Mouse (Mus musculus): ENCODE data around the gene Tfcp2.

Tfcp2 gene

GRCm38 (mm10) chr15:100551326-100552307, at the start of gene Tfcp2:
Gene Tfcp2 (minus strand): TSS chr15:100552008.
- peak; percentile 98 for DNase-seq (ENCODE audit: low read depth, low spot score)

GRCm38 (mm10) chr15:100600696-100601272, 49.0 kb upstream of the Tfcp2 start:
- DNase-seq (ENCODE audit: low read depth, low spot score) = no peak

- DNase-seq (ENCODE audit: low read depth, low spot score) = peak; percentile 92
Observed at GRCm38 (mm10) chr15:100600047-100600695, 48.4 kb upstream of the Tfcp2 start.

- DNase-seq (ENCODE audit: low read depth, low spot score) = peak; percentile 22
Observed at GRCm38 (mm10) chr15:100599276-100600046, 47.7 kb upstream of the Tfcp2 start, which contains the start of gene Pou6f1. Gene Pou6f1 (minus strand): TSS chr15:100599984.

- peak; percentile 60 for DNase-seq (ENCODE audit: low read depth, low spot score)
Observed at GRCm38 (mm10) chr15:100598883-100599275, 47.1 kb upstream of the Tfcp2 start.

GRCm38 (mm10) chr15:100598287-100598882, 46.6 kb upstream of the Tfcp2 start:
- DNase-seq (ENCODE audit: low read depth, low spot score) = no peak

GRCm38 (mm10) chr15:100592817-100593216, 41.0 kb upstream of the Tfcp2 start:
- no peak for DNase-seq (ENCODE audit: low read depth, low spot score)

- no peak for DNase-seq (ENCODE audit: low read depth, low spot score)
Observed at GRCm38 (mm10) chr15:100590436-100590835, 38.6 kb upstream of the Tfcp2 start.

GRCm38 (mm10) chr15:100588297-100588696, 36.5 kb upstream of the Tfcp2 start:
- DNase-seq (ENCODE audit: low read depth, low spot score) = no peak

- no peak for DNase-seq (ENCODE audit: low read depth, low spot score)
Observed at GRCm38 (mm10) chr15:100587166-100587565, 35.4 kb upstream of the Tfcp2 start.

GRCm38 (mm10) chr15:100585931-100586330, 34.1 kb upstream of the Tfcp2 start:
- no peak for DNase-seq (ENCODE audit: low read depth, low spot score)

- no peak for DNase-seq (ENCODE audit: low read depth, low spot score)
Observed at GRCm38 (mm10) chr15:100580108-100580507, 28.3 kb upstream of the Tfcp2 start.

- DNase-seq (ENCODE audit: low read depth, low spot score) = no peak
Observed at GRCm38 (mm10) chr15:100577972-100578371, 26.2 kb upstream of the Tfcp2 start.

GRCm38 (mm10) chr15:100576810-100577209, 25.0 kb upstream of the Tfcp2 start:
- DNase-seq (ENCODE audit: low read depth, low spot score) = no peak

- no peak for DNase-seq (ENCODE audit: low read depth, low spot score)
Observed at GRCm38 (mm10) chr15:100576392-100576791, 24.6 kb upstream of the Tfcp2 start.

- no peak for DNase-seq (ENCODE audit: low read depth, low spot score)
Observed at GRCm38 (mm10) chr15:100575366-100575765, 23.6 kb upstream of the Tfcp2 start.

GRCm38 (mm10) chr15:100574378-100574777, 22.6 kb upstream of the Tfcp2 start:
- no peak for DNase-seq (ENCODE audit: low read depth, low spot score)

- DNase-seq (ENCODE audit: low read depth, low spot score) = no peak
Observed at GRCm38 (mm10) chr15:100573946-100574345, 22.1 kb upstream of the Tfcp2 start.

GRCm38 (mm10) chr15:100569239-100569638, 17.4 kb upstream of the Tfcp2 start:
- no peak for DNase-seq (ENCODE audit: low read depth, low spot score)

- no peak for DNase-seq (ENCODE audit: low read depth, low spot score)
Observed at GRCm38 (mm10) chr15:100566531-100566930, 14.7 kb upstream of the Tfcp2 start.

Measured in mesoderm, embryonic 11.5 days (tissue).